Mouse (Mus musculus): ENCODE data around the gene Parm1. TPM values are rescaled to one million over a fixed set of nuclear protein-coding genes. Genes with fewer than 3 reads are reported as not detected.

The Parm1 gene
- polyA plus RNA-seq, 1 experiment from 2014 or later: 27.0 TPM

- no peak for ATAC-seq (replicated peaks; ENCODE audit: insufficient number of reproducible peaks, low FRiP score, low TSS enrichment)
- peaks cover 10% of the 10 kb centered on the region for H3K4me1 ChIP-seq (ENCODE audit: control insufficient read depth, insufficient read depth, low read length)
- WGBS (ENCODE audit: insufficient replicate concordance): 76% methylated on average over 2 of the region's 2 CpGs
- H3K27ac ChIP-seq (ENCODE audit: low read depth, low read length): no peak overlapping the region
- H3K4me3 ChIP-seq (ENCODE audit: low read depth, low read length): no peak overlapping the region
- H3K9me3 ChIP-seq (replicated peaks; ENCODE audit: control insufficient read depth, low read length): no peaks in the 10 kb centered on the region
- no peak overlapping the region for H3K4me2 ChIP-seq
- H3K27me3 ChIP-seq (ENCODE audit: control insufficient read depth, insufficient read depth, low read length): no peaks in the 10 kb centered on the region
- no peaks in the 10 kb centered on the region for H3K36me3 ChIP-seq (ENCODE audit: control insufficient read depth, insufficient read depth, low read length)
- H3K9ac ChIP-seq (ENCODE audit: low read depth, low read length): no peak overlapping the region
Measured at GRCm38 (mm10) chr5:91610499-91610898, 93.1 kb downstream of the Parm1 start.

GRCm38 (mm10) chr5:91611589-91611988 lies 94.2 kb downstream of the Parm1 start:
- Histone ChIP-seq H3K9me3 (replicated peaks; ENCODE audit: control insufficient read depth, low read length) (no peaks in the 10 kb centered on the region), H3K27me3 (ENCODE audit: control insufficient read depth, insufficient read depth, low read length) (no peaks in the 10 kb centered on the region), H3K9ac (ENCODE audit: low read depth, low read length) (no peak overlapping the region), H3K4me1 (ENCODE audit: control insufficient read depth, insufficient read depth, low read length) (peaks cover 10% of the 10 kb centered on the region), H3K4me3 (ENCODE audit: low read depth, low read length) (no peak overlapping the region), H3K36me3 (ENCODE audit: control insufficient read depth, insufficient read depth, low read length) (no peaks in the 10 kb centered on the region), H3K27ac (ENCODE audit: low read depth, low read length) (no peak overlapping the region), H3K4me2 (no peak overlapping the region)
- ATAC-seq (replicated peaks; ENCODE audit: insufficient number of reproducible peaks, low FRiP score, low TSS enrichment): no peak
- 88% methylated on average over 3 of the region's 3 CpGs for WGBS (ENCODE audit: insufficient replicate concordance)

GRCm38 (mm10) chr5:91617331-91618233 lies 100.2 kb downstream of the Parm1 start:
- no peak overlapping the region for H3K4me2 ChIP-seq
- H3K4me3 ChIP-seq (ENCODE audit: low read depth, low read length): no peak overlapping the region
- no peaks in the 10 kb centered on the region for H3K9me3 ChIP-seq (replicated peaks; ENCODE audit: control insufficient read depth, low read length)
- no peak for ATAC-seq (replicated peaks; ENCODE audit: insufficient number of reproducible peaks, low FRiP score, low TSS enrichment)
- 71% methylated on average over 11 of the region's 11 CpGs for WGBS (ENCODE audit: insufficient replicate concordance)
- H3K27me3 ChIP-seq (ENCODE audit: control insufficient read depth, insufficient read depth, low read length): no peaks in the 10 kb centered on the region
- no peak overlapping the region for H3K27ac ChIP-seq (ENCODE audit: low read depth, low read length)
- no peaks in the 10 kb centered on the region for H3K36me3 ChIP-seq (ENCODE audit: control insufficient read depth, insufficient read depth, low read length)
- no peak overlapping the region for H3K9ac ChIP-seq (ENCODE audit: low read depth, low read length)
- H3K4me1 ChIP-seq (ENCODE audit: control insufficient read depth, insufficient read depth, low read length): peaks cover 9% of the 10 kb centered on the region; the same call in 1 of the 2 replicates

- Histone ChIP-seq H3K9ac (ENCODE audit: low read depth, low read length) (no peak overlapping the region), H3K27me3 (ENCODE audit: control insufficient read depth, insufficient read depth, low read length) (no peaks in the 10 kb centered on the region), H3K36me3 (ENCODE audit: control insufficient read depth, insufficient read depth, low read length) (no peaks in the 10 kb centered on the region), H3K4me1 (ENCODE audit: control insufficient read depth, insufficient read depth, low read length) (peaks cover 9% of the 10 kb centered on the region; the same call in 1 of the 2 replicates), H3K4me2 (no peak overlapping the region), H3K4me3 (ENCODE audit: low read depth, low read length) (no peak overlapping the region), H3K27ac (ENCODE audit: low read depth, low read length) (no peak overlapping the region), H3K9me3 (replicated peaks; ENCODE audit: control insufficient read depth, low read length) (no peaks in the 10 kb centered on the region)
- no peak for ATAC-seq (replicated peaks; ENCODE audit: insufficient number of reproducible peaks, low FRiP score, low TSS enrichment)
- 70% methylated on average over 4 of the region's 4 CpGs for WGBS (ENCODE audit: insufficient replicate concordance)
Measured at GRCm38 (mm10) chr5:91618661-91619173, 101.3 kb downstream of the Parm1 start.

GRCm38 (mm10) chr5:91621197-91621596 lies 103.8 kb downstream of the Parm1 start:
- H3K4me1 ChIP-seq (ENCODE audit: control insufficient read depth, insufficient read depth, low read length): peaks cover 9% of the 10 kb centered on the region; the same call in 1 of the 2 replicates
- ATAC-seq (replicated peaks; ENCODE audit: insufficient number of reproducible peaks, low FRiP score, low TSS enrichment): no peak
- WGBS (ENCODE audit: insufficient replicate concordance): 83% methylated on average over 6 of the region's 6 CpGs
- H3K27me3 ChIP-seq (ENCODE audit: control insufficient read depth, insufficient read depth, low read length): no peaks in the 10 kb centered on the region
- H3K9me3 ChIP-seq (replicated peaks; ENCODE audit: control insufficient read depth, low read length): no peaks in the 10 kb centered on the region
- no peak overlapping the region for H3K9ac ChIP-seq (ENCODE audit: low read depth, low read length)
- H3K27ac ChIP-seq (ENCODE audit: low read depth, low read length): no peak overlapping the region
- no peaks in the 10 kb centered on the region for H3K36me3 ChIP-seq (ENCODE audit: control insufficient read depth, insufficient read depth, low read length)
- H3K4me2 ChIP-seq: no peak overlapping the region
- no peak overlapping the region for H3K4me3 ChIP-seq (ENCODE audit: low read depth, low read length)

DNA sequence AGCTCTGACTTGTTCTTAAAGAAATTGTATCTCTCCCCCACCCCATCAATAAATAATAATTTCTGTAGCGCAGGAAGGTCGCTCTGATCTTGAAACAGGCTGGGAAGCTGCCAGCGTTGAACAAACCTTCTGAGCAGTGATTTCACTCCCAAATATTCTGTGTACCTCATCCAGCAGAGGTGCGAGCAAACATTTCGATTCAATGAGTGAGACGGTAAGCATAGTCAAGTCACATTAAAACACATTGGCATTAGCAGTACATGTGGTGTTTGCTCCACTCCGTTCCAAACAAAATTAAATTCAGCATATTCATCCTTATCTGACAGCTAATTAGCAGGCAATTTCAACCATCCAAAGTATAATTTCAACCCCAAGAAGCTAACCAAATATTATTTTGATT lies 109.4 kb downstream of the Parm1 start:
- H3K27ac ChIP-seq (ENCODE audit: low read depth, low read length): no peak overlapping the region
- no peak overlapping the region for H3K9ac ChIP-seq (ENCODE audit: low read depth, low read length)
- no peaks in the 10 kb centered on the region for H3K36me3 ChIP-seq (ENCODE audit: control insufficient read depth, insufficient read depth, low read length)
- H3K4me1 ChIP-seq (ENCODE audit: control insufficient read depth, insufficient read depth, low read length): peaks cover 12% of the 10 kb centered on the region
- WGBS (ENCODE audit: insufficient replicate concordance): 89% methylated on average over 7 of the region's 7 CpGs
- no peaks in the 10 kb centered on the region for H3K9me3 ChIP-seq (replicated peaks; ENCODE audit: control insufficient read depth, low read length)
- H3K4me3 ChIP-seq (ENCODE audit: low read depth, low read length): no peak overlapping the region
- no peaks in the 10 kb centered on the region for H3K27me3 ChIP-seq (ENCODE audit: control insufficient read depth, insufficient read depth, low read length)
- no peak for ATAC-seq (replicated peaks; ENCODE audit: insufficient number of reproducible peaks, low FRiP score, low TSS enrichment)
- H3K4me2 ChIP-seq: no peak overlapping the region

DNA sequence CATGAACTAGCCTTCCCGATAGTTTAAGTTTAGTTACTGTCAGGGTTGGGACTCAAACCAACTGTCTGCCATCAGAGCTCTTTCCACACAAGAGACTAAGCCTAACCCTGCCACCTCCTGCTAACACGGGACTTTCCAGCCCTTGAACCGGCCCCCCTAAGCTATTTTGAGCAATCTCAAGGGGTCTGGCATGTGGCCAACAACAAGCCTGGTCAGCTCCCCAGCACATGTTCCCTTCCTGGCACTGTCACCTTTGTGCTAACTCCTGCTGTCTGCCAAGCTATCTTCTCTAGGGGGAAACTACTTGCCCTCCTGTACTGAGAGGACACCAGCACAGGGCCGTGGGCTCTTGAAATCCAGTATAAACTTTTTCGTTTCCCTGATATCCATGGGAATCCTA lies 112.1 kb downstream of the Parm1 start:
- peaks cover 12% of the 10 kb centered on the region for H3K4me1 ChIP-seq (ENCODE audit: control insufficient read depth, insufficient read depth, low read length)
- no peaks in the 10 kb centered on the region for H3K9me3 ChIP-seq (replicated peaks; ENCODE audit: control insufficient read depth, low read length)
- no peak overlapping the region for H3K4me3 ChIP-seq (ENCODE audit: low read depth, low read length)
- WGBS (ENCODE audit: insufficient replicate concordance): 35% methylated on average over 5 of the region's 5 CpGs
- peak; percentile 88 for ATAC-seq (replicated peaks; ENCODE audit: insufficient number of reproducible peaks, low FRiP score, low TSS enrichment)
- H3K4me2 ChIP-seq: no peak overlapping the region
- peak overlapping the region; percentile 71 for H3K27ac ChIP-seq (ENCODE audit: low read depth, low read length)
- H3K9ac ChIP-seq (ENCODE audit: low read depth, low read length): no peak overlapping the region
- no peaks in the 10 kb centered on the region for H3K36me3 ChIP-seq (ENCODE audit: control insufficient read depth, insufficient read depth, low read length)
- H3K27me3 ChIP-seq (ENCODE audit: control insufficient read depth, insufficient read depth, low read length): no peaks in the 10 kb centered on the region

- H3K4me3 ChIP-seq (ENCODE audit: low read depth, low read length): no peak overlapping the region
- H3K27me3 ChIP-seq (ENCODE audit: control insufficient read depth, insufficient read depth, low read length): no peaks in the 10 kb centered on the region
- H3K36me3 ChIP-seq (ENCODE audit: control insufficient read depth, insufficient read depth, low read length): no peaks in the 10 kb centered on the region
- WGBS (ENCODE audit: insufficient replicate concordance): 82% methylated on average over 4 of the region's 4 CpGs
- H3K9me3 ChIP-seq (replicated peaks; ENCODE audit: control insufficient read depth, low read length): no peaks in the 10 kb centered on the region
- H3K4me2 ChIP-seq: no peak overlapping the region
- no peaks in the 10 kb centered on the region for H3K4me1 ChIP-seq (ENCODE audit: control insufficient read depth, insufficient read depth, low read length)
- no peak for ATAC-seq (replicated peaks; ENCODE audit: insufficient number of reproducible peaks, low FRiP score, low TSS enrichment)
- H3K9ac ChIP-seq (ENCODE audit: low read depth, low read length): no peak overlapping the region
- no peak overlapping the region for H3K27ac ChIP-seq (ENCODE audit: low read depth, low read length)
Measured at GRCm38 (mm10) chr5:91651330-91651729, 133.9 kb downstream of the Parm1 start.

Data from heart, embryonic 11.5 days (tissue).